Mouse (Mus musculus): Measurements from ENCODE around the gene Anp32e.
"Not testable (repeated sequence)": the region's sequence is repeated elsewhere in the genome, so short reads cannot be mapped to it uniquely, and the experiment has no call there.

Anp32e gene

GRCm38 (mm10) chr3:95904568-95904967, 24.5 kb upstream of the Anp32e start, which contains the start of gene Car14:
TSS of gene Car14 (minus strand) at chr3:95904691.
- peak; percentile 45 for DNase-seq

GRCm38 (mm10) chr3:95905146-95905939, 23.7 kb upstream of the Anp32e start:
- peak; percentile 52 for DNase-seq

GRCm38 (mm10) chr3:95905940-95906492, 23.0 kb upstream of the Anp32e start:
- DNase-seq = peak; percentile 70

- peak; percentile 56 for DNase-seq
Measured at GRCm38 (mm10) chr3:95906860-95907259, 22.2 kb upstream of the Anp32e start.

- no peak for DNase-seq
Measured at GRCm38 (mm10) chr3:95907613-95908012, 21.4 kb upstream of the Anp32e start.

GRCm38 (mm10) chr3:95914706-95915105, 14.3 kb upstream of the Anp32e start:
- no peak for DNase-seq

- no peak for DNase-seq
Measured at GRCm38 (mm10) chr3:95916760-95917159, 12.3 kb upstream of the Anp32e start.

GRCm38 (mm10) chr3:95920532-95920931, 8.5 kb upstream of the Anp32e start:
- not testable (repeated sequence) for DNase-seq

- not testable (repeated sequence) for DNase-seq
Measured at GRCm38 (mm10) chr3:95923429-95923828, 5.6 kb upstream of the Anp32e start.

GRCm38 (mm10) chr3:95924185-95924584, 4.9 kb upstream of the Anp32e start:
- DNase-seq = no peak

- no peak for DNase-seq
Measured at GRCm38 (mm10) chr3:95925087-95925486, 4.0 kb upstream of the Anp32e start.

GRCm38 (mm10) chr3:95928261-95928657, 787 bp upstream of the Anp32e start:
- DNase-seq = no peak

- peak; percentile 57 for DNase-seq
Measured at GRCm38 (mm10) chr3:95929581-95930470, 780 bp downstream of the Anp32e start.

- DNase-seq = no peak
Measured at GRCm38 (mm10) chr3:95930471-95930789, 1.4 kb downstream of the Anp32e start.

- no peak for DNase-seq
Measured at GRCm38 (mm10) chr3:95931471-95931870, 2.4 kb downstream of the Anp32e start.

- DNase-seq = no peak
Measured at GRCm38 (mm10) chr3:95932157-95932556, 3.1 kb downstream of the Anp32e start.

- DNase-seq = peak; percentile 34
Measured at GRCm38 (mm10) chr3:95932566-95932965, 3.5 kb downstream of the Anp32e start.

GRCm38 (mm10) chr3:95933111-95933750, 4.2 kb downstream of the Anp32e start:
- DNase-seq = no peak

- DNase-seq = no peak
Measured at GRCm38 (mm10) chr3:95934448-95934847, 5.4 kb downstream of the Anp32e start.

- no peak for DNase-seq
Measured at GRCm38 (mm10) chr3:95938217-95938616, 9.2 kb downstream of the Anp32e start.

- no peak for DNase-seq
Measured at GRCm38 (mm10) chr3:95938835-95939234, 9.8 kb downstream of the Anp32e start.

GRCm38 (mm10) chr3:95942749-95943148, 13.7 kb downstream of the Anp32e start:
- no peak for DNase-seq

GRCm38 (mm10) chr3:95943226-95943625, 14.2 kb downstream of the Anp32e start:
- DNase-seq = no peak
